Mouse (Mus musculus): ENCODE measurements around the gene Tmem156.
"Not testable (repeated sequence)": the region's sequence is repeated elsewhere in the genome, so short reads cannot be mapped to it uniquely, and the experiment has no call there.

Gene Tmem156

GRCm38 (mm10) chr5:65091921-65092320, at the start of gene Tmem156:
Gene Tmem156 (minus strand): TSS chr5:65092132.
- no peak for DNase-seq

GRCm38 (mm10) chr5:65141242-65141641, 49.3 kb upstream of the Tmem156 start:
- DNase-seq, result no peak

- no peak for DNase-seq
These were observed 45.1 kb upstream of the Tmem156 start for GRCm38 (mm10) chr5:65137073-65137472.

- DNase-seq, result no peak
These were observed 44.2 kb upstream of the Tmem156 start for GRCm38 (mm10) chr5:65136159-65136558.

GRCm38 (mm10) chr5:65131211-65131879, 39.4 kb upstream of the Tmem156 start:
- peak; percentile 23 for DNase-seq

GRCm38 (mm10) chr5:65130528-65131210, 38.7 kb upstream of the Tmem156 start:
- no peak for DNase-seq

GRCm38 (mm10) chr5:65128481-65128880, 36.5 kb upstream of the Tmem156 start:
- no peak for DNase-seq

GRCm38 (mm10) chr5:65126137-65126536, 34.2 kb upstream of the Tmem156 start:
- no peak for DNase-seq

- no peak for DNase-seq
These were observed 30.7 kb upstream of the Tmem156 start for GRCm38 (mm10) chr5:65122616-65123015.

- no peak for DNase-seq
These were observed 28.0 kb upstream of the Tmem156 start for GRCm38 (mm10) chr5:65119918-65120317.

GRCm38 (mm10) chr5:65119495-65119894, 27.6 kb upstream of the Tmem156 start:
- DNase-seq, result no peak

GRCm38 (mm10) chr5:65116789-65117188, 24.9 kb upstream of the Tmem156 start:
- DNase-seq, result no peak

GRCm38 (mm10) chr5:65113323-65113722, 21.4 kb upstream of the Tmem156 start:
- DNase-seq, result no peak

GRCm38 (mm10) chr5:65112225-65112624, 20.3 kb upstream of the Tmem156 start:
- not testable (repeated sequence) for DNase-seq

GRCm38 (mm10) chr5:65107773-65108432, 16.0 kb upstream of the Tmem156 start:
- DNase-seq, result peak; percentile 22

GRCm38 (mm10) chr5:65106876-65107772, 15.2 kb upstream of the Tmem156 start, which contains the start of gene Klhl5:
Gene Klhl5 (plus strand): TSS chr5:65107539.
- peak; percentile 67 for DNase-seq

GRCm38 (mm10) chr5:65102641-65103042, 10.7 kb upstream of the Tmem156 start:
- no peak for DNase-seq

- no peak for DNase-seq
These were observed 10.2 kb upstream of the Tmem156 start for GRCm38 (mm10) chr5:65102026-65102640.

GRCm38 (mm10) chr5:65101621-65102020, 9.7 kb upstream of the Tmem156 start:
- no peak for DNase-seq

- no peak for DNase-seq
These were observed 9.3 kb upstream of the Tmem156 start for GRCm38 (mm10) chr5:65101209-65101608.

GRCm38 (mm10) chr5:65100002-65100401, 8.1 kb upstream of the Tmem156 start:
- DNase-seq, result no peak

- DNase-seq, result no peak
These were observed 5.5 kb upstream of the Tmem156 start for GRCm38 (mm10) chr5:65097457-65097856.

Measured in cerebellum, adult 11-12 months (tissue).